Mouse (Mus musculus) testis, adult 2 months (tissue): ENCODE measurements around the gene Kri1.

ENCODE experiments used
- CTCF ChIP-seq: fragments of 200-500 bp; IDR thresholded peaks from 2 replicates; pipeline ENCODE4 v1.5.1; 2012; ENCODE audit warnings: low read depth, mild to moderate bottlenecking, inconsistent platforms, low read length, moderate library complexity; ENCODE audit not compliant: control insufficient read depth, insufficient read depth, insufficient replicate concordance
- POLR2A ChIP-seq: fragments of 200-500 bp; IDR thresholded peaks from 2 replicates; pipeline ENCODE4 v1.6.1; 2012; ENCODE audit warnings: low read depth, mild to moderate bottlenecking, inconsistent platforms, low read length, moderate library complexity; ENCODE audit not compliant: control insufficient read depth

GRCm38 (mm10) chr9:21322211-21322916 is 34.6 kb upstream of the Kri1 start:
- TF ChIP-seq POLR2A (no peak; the same call in 1 of the 2 replicates), CTCF (no peak)
